ENCODE assay signal across 9 mouse cellular contexts in the genomic region with DNA sequence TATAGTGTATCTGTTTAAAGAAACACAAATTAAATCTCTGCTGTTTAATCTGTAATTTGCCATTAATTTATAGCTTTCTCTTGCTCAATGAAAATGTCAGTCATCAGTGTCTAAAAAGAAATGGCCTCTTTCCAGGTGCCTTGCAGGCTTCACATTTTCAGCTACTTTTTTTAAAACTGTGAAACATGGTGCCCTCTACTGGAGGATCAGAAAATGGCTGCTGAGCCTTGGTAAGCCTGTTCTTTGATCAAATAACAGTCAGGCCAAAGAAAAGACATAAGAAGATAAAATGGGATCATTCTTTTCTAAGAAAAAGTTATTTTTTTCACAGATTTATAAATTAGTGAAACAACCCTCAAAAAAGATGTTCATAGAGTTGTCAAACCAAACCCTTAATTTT.
DNase-seq lines count a peak whose midpoint lies in the region; ATAC-seq and TF ChIP-seq lines count a peak whose summit lies in the region.
"Had no signal": no experiment of that assay in that cellular context is flagged by ENCODE, and none has a peak within 500 bp of the region (broad histone marks: within the 10 kb centered on the region; RNA-seq: fewer than 3 reads in every experiment).

No protein-coding gene starts in this region.

- H3K36me3 ChIP-seq in forebrain, postnatal 0 days (ENCODE audit: insufficient read depth), result no peaks in the 10 kb centered on the region
- no peaks in the 10 kb centered on the region for H3K36me3 ChIP-seq in forebrain, embryonic 10.5 days (replicated peaks)
- H3K36me3 ChIP-seq: hindbrain, embryonic 15.5 days had no signal

- no peak overlapping the region for H3K4me2 ChIP-seq in forebrain, postnatal 0 days (ENCODE audit: low read depth)
- H3K4me2 ChIP-seq: hindbrain, embryonic 15.5 days had no signal

- no peak overlapping the region for H3K9ac ChIP-seq in forebrain, postnatal 0 days
- H3K9ac ChIP-seq: hindbrain, embryonic 15.5 days had no signal

- H3K9me3 ChIP-seq in forebrain, postnatal 0 days (ENCODE audit: low read length), result no peaks in the 10 kb centered on the region
- peaks cover 3% of the 10 kb centered on the region; the same call in 1 of the 2 replicates for H3K9me3 ChIP-seq in forebrain, embryonic 10.5 days
- H3K9me3 ChIP-seq: hindbrain, embryonic 15.5 days had no signal

- ATAC-seq in forebrain, postnatal 0 days, result no peak; the same call in 1 of the 2 replicates
- peak; percentile 73 for ATAC-seq in granulocyte monocyte progenitor cell, adult 5-6 weeks (replicated peaks; ENCODE audit: poor library complexity, severe bottlenecking)

- intact Hi-C loops in left cerebral cortex, postnatal 14 days (cut with DNase I), result loop anchor here (1.0 kb wide), 1 partner anchor 173 kb away; no protein-coding TSS in a partner anchor
- intact Hi-C loops in heart, postnatal 36 days (cut with DNase I), result loop anchor here (2.0 kb wide), 1 partner anchor 172 kb away; no protein-coding TSS in a partner anchor

- H3K4me1 ChIP-seq in forebrain, postnatal 0 days (ENCODE audit: insufficient read depth), result no peaks in the 10 kb centered on the region
- no peaks in the 10 kb centered on the region for H3K4me1 ChIP-seq in forebrain, embryonic 10.5 days
- H3K4me1 ChIP-seq: hindbrain, embryonic 15.5 days had no signal

- no peaks in the 10 kb centered on the region for H3K27me3 ChIP-seq in forebrain, postnatal 0 days (ENCODE audit: insufficient read depth, low read length)
- H3K27me3 ChIP-seq in forebrain, embryonic 10.5 days (ENCODE audit: poor library complexity, severe bottlenecking), result no peaks in the 10 kb centered on the region
- H3K27me3 ChIP-seq: hindbrain, embryonic 15.5 days had no signal

- DNase-seq in forebrain, postnatal 0 days, result peak; percentile 76
- no peak for DNase-seq in forebrain, embryonic 10.5 days (ENCODE audit: extremely low spot score, low spot score)
- DNase-seq in urinary bladder, postnatal 25 days (ENCODE audit: low spot score), result peak; percentile 20
- DNase-seq in urinary bladder, postnatal 4 days (ENCODE audit: low spot score in 2 of 2), result no peak
- DNase-seq in left cerebral cortex, postnatal 14 days (ENCODE audit: low spot score in 2 of 2), result peak; percentile 80 to 83
- DNase-seq in right cerebral cortex, postnatal 14 days, result peak; percentile 55
- DNase-seq in heart, postnatal 36 days, result no peak

- H3K4me3 ChIP-seq in forebrain, postnatal 0 days (ENCODE audit: low read depth, low read length), result no peak overlapping the region
- no peak overlapping the region for H3K4me3 ChIP-seq in forebrain, embryonic 10.5 days
- H3K4me3 ChIP-seq: hindbrain, embryonic 15.5 days had no signal

- no peak overlapping the region for H3K27ac ChIP-seq in forebrain, postnatal 0 days (ENCODE audit: low read depth, low read length)
- H3K27ac ChIP-seq in forebrain, embryonic 10.5 days, result no peak overlapping the region
- H3K27ac ChIP-seq: hindbrain, embryonic 15.5 days had no signal

- TF ChIP-seq CTCF in forebrain, postnatal 0 days (IDR thresholded peaks at IDR 0.05; ENCODE audit: low read depth), result peak; percentile 71

Comparison
In these comparisons a context has a peak if more than half of its experiments do, and no peak if none do; other contexts are left out.
1. DNase-seq: peak in forebrain, postnatal 0 days (single experiment), urinary bladder, postnatal 25 days (single experiment), left cerebral cortex, postnatal 14 days (2 of 2) and right cerebral cortex, postnatal 14 days (single experiment); none in forebrain, embryonic 10.5 days (single experiment), urinary bladder, postnatal 4 days (0 of 2) and heart, postnatal 36 days (0 of 2).